Mouse (Mus musculus) layer of hippocampus, adult 2 months (tissue): ENCODE data around the gene Zfp143. TPM values are rescaled to one million over a fixed set of nuclear protein-coding genes. Genes with fewer than 3 reads are reported as not detected.
"Not testable (repeated sequence)": the region's sequence is repeated elsewhere in the genome, so short reads cannot be mapped to it uniquely, and the experiment has no call there.

Source experiments
- DNase-seq, 2 experiments: peaks; one replicate each; pipeline ENCODE4 v3.0.0; 2022; ENCODE audit warnings: low spot score in 2 of 2
- H3K27ac ChIP-seq: fragments of 200-600 bp; 2 replicates; pipeline ENCODE4 v1.8.1; 2022
- H3K4me3 ChIP-seq: fragments of 200-600 bp; 2 replicates; pipeline ENCODE4 v1.8.1; 2022; ENCODE audit warnings: mild to moderate bottlenecking
- CTCF ChIP-seq: fragments of 200-600 bp; conservative IDR thresholded peaks from 2 replicates; pipeline ENCODE4 v1.8.1; 2022; ENCODE audit warnings: antibody characterized with exemption, mild to moderate bottlenecking, moderate library complexity
- total RNA-seq, 2 experiments: library from RNA; stranded (reverse); gene quantifications; 2 replicates each; pipeline ENCODE4 v1.2.3; 2021

The Zfp143 gene
- total RNA-seq, 2 experiments from 2014 or later, result 11.4 to 13.3 TPM

DNA sequence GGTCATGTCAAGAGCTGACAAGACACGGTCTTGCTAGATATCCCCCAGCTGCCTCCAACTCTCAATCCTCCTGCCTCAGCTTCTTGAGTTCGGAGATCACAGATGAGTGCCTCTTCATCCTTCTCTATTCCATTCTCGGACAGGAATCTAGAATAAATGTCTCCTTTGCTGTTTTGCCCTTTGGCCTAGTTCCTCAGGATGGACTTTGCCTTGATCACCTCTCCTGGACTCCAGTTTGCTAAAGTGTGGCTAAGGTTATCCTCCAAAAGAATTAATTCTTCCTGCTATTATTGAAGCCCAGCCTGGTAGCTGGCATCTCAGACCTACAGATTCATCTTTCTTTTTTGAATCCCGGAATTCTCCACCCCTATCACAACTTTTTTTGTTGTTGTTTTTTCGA is 44.0 kb downstream of the Zfp143 start:
- no peak overlapping the region for H3K27ac ChIP-seq
- no peak for TF ChIP-seq CTCF
- no peak overlapping the region for H3K4me3 ChIP-seq
- no peak for DNase-seq

- Histone ChIP-seq H3K27ac (no peak overlapping the region), H3K4me3 (no peak overlapping the region)
- DNase-seq, result no peak
- no peak for TF ChIP-seq CTCF
These were observed 45.6 kb downstream of the Zfp143 start for GRCm38 (mm10) chr7:110106633-110107032.

- H3K27ac ChIP-seq, result peak overlapping the region; percentile 78; the same call in 1 of the 2 replicates
- not testable (repeated sequence) for H3K4me3 ChIP-seq, DNase-seq
These were observed 47.5 kb downstream of the Zfp143 start for GRCm38 (mm10) chr7:110108524-110108923.

DNA sequence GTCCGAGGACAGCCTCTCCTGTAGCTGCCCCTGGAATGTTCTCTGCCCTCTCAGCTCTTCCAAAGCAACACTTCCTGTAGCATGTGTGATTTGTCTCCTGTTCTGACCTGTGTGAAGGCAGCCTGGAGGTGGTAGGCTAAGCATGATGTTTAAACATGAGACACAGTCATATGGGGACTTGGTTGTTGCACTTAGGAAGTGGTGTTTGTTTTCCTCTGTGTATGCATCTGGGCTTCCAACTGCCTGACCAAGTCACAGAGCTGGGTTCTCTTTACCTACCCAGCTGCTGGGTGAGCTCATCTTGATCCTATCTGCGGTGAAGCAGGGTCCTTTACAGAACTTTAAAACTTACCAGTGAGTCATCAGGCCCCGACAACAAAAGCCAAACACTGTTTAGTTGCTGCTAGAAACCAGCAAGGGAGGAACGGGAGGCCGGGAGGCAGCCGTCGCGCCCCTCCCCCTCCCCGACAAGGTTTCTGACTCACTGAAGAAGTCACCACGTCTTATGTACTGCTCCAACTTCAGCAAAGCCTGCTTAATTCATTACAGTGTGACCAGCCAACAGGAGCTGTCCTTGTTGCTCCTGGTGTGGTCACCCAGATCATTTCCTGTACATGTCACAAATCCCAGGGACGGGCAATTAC is 48.1 kb downstream of the Zfp143 start:
- DNase-seq, result peak in 1 of 2 experiments; percentile 27
- Histone ChIP-seq H3K4me3 (no peak overlapping the region), H3K27ac (peak overlapping the region; percentile 78)
- no peak for TF ChIP-seq CTCF

DNA sequence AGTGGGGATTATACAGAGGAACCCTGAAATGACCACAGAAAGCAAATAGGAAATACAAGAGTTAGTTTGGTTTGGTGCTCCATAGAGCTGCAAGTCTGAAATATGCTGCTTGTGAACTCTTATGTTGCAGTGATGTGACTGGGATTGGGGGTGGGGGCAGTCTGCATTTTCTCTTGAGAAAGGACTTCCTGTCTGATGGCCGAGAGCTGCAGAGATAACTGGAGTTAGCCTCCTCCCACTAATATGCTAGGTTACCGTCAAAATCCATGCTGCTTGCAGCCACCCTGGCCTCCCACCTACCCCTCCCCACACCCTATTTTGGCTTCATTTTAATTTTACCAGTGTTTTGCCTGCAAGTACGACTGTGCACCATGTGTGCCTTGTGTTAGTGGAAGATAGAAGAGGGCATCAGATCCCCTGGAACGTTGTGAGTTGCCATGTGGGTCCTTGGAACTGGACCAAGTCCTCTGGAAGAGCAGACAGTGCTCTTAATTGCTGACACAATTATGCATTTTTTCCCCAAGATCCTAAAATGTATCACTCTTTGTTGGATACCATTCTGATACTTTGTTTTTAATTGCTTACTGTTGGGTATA is 49.1 kb downstream of the Zfp143 start:
- no peak overlapping the region for H3K4me3 ChIP-seq
- TF ChIP-seq CTCF, result no peak
- DNase-seq, result peak; percentile 55 to 61
- peak overlapping the region; percentile 78 for H3K27ac ChIP-seq

- TF ChIP-seq CTCF, result no peak
- no peak for DNase-seq
- H3K27ac ChIP-seq, result no peak overlapping the region
- H3K4me3 ChIP-seq, result no peak overlapping the region
These were observed 53.7 kb downstream of the Zfp143 start for GRCm38 (mm10) chr7:110114699-110115098.

GRCm38 (mm10) chr7:110116731-110117291 is 55.8 kb downstream of the Zfp143 start:
- peak overlapping the region; percentile 72 for H3K27ac ChIP-seq
- no peak for TF ChIP-seq CTCF
- peak in 1 of 2 experiments; percentile 13 for DNase-seq

GRCm38 (mm10) chr7:110118448-110118847 is 57.4 kb downstream of the Zfp143 start:
- Histone ChIP-seq H3K4me3 (no peak overlapping the region), H3K27ac (no peak overlapping the region)
- TF ChIP-seq CTCF, result no peak
- no peak for DNase-seq

More at GRCm38 (mm10) chr7:110116731-110117291, 55.8 kb downstream of the Zfp143 start:
- H3K4me3 ChIP-seq, result no peak overlapping the region

DNA sequence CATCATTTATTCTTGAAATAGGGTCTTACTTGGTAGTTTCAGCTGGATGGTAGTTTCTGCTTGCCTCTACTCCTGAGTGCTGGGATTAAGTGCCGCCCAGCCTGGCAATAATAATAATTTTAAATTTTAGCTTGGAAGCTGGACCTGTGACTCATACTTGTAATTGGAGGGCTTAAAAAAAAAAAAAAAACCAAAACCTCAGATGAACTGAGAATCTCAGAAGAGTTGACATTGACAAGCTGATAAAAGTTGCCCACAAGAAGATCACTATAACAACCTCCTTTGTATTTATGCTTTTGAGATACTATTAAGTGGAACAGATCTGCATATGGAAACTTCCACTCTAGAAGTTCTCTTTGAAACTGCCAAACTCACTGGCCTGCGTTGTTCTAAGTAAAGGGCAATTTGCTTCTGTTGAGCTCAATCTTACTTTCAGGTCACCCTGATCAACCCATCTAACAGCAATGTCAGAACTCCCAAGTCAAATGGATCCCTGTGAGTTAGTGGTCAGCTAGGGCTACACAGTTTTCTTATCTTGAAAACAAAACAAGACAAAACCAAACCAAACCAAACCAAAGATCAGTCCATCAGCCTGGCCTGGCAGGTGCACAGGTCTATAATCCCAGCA is 59.3 kb downstream of the Zfp143 start:
- TF ChIP-seq CTCF, result no peak
- DNase-seq, result no peak

DNA sequence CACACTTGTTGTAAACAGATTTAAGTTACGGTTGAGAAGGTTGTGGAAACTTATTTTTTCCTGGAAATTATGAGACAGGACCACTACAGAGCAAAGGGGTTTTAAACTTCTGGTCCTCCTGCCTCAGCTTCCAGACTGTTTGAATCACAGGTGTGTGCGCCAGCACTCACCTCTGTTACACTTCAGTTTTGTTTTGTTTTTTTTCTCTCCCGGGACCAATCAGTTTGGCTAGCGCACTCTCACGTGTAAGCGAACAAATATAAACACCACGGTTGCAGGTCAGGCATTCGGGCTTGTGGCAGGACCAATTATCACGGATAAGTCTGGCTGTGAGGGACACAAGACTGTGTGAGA is 60.1 kb downstream of the Zfp143 start:
- H3K27ac ChIP-seq, result peak overlapping the region; percentile 83
- no peak for DNase-seq
- no peak for TF ChIP-seq CTCF
- peak overlapping the region; percentile 88 for H3K4me3 ChIP-seq

More for the DNA sequence above, 59.3 kb downstream of the Zfp143 start:
- no peak overlapping the region for H3K4me3 ChIP-seq
- no peak overlapping the region for H3K27ac ChIP-seq

DNA sequence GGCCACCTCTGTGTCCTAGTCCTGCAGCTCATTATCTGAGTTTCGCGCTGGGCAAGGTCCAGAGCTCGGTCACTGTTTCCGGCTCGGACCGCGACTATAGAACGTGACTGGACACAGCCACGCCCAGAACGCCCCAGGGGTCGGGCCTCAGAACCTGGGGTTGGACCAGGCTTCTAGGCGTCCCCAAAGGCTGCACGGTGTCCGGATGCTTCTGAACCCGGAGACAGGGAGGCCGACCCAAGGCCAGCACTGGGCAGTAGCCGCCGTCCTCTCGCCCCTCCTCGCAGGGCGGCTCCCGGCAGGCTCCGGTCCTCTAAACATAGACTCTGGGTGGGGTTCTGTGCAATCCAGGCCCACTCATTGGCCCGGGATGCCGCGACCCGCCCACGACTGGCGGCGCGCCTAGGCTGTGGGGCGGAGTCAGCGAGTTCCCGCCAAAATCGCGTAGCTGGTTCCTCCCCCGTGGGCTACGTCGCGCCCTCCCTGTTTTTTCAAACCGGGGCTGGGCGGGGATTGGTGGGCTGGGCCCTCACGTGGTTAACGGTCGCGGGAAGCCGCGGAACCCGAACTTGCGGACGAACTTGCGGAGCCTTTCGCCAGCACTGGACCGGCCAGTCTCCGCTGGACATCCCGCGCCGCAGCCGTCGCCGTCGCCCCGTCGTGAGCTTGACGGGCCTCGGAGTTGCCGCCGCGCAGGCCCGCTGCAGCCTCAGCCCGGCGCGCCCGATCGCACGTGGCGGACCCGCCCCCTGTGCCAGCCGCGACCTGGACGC is 60.7 kb downstream of the Zfp143 start, which contains the start of gene Wee1:
Wee1 (plus strand) TSS at position 531 of the 773 bp plus-strand sequence.
- peak; percentile 97 to 99 for DNase-seq
- H3K27ac ChIP-seq, result peak within 1 kb of the TSS; percentile 92

DNA sequence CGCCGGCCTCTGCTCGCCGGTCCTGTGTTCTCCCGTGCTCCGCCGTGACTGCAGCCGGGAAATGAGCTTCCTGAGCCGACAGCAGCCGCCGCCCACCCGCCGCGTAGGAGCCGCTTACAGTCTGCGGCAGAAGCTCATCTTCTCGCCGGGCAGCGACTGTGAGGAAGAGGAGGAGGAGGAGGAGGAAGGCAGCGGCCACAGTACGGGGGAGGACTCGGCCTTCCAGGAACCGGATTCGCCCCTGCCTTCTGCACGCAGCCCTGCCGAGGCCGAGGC is 61.2 kb downstream of the Zfp143 start:
- H3K4me3 ChIP-seq, result peak overlapping the region; percentile 88
- no peak for TF ChIP-seq CTCF
- peak; percentile 32 to 40 for DNase-seq
- peak overlapping the region; percentile 92 for H3K27ac ChIP-seq

More for the DNA sequence above, 60.7 kb downstream of the Zfp143 start, which contains the start of gene Wee1:
- no peak for TF ChIP-seq CTCF
- H3K4me3 ChIP-seq, result peak within 1 kb of the TSS; percentile 88
